Mouse (Mus musculus): ENCODE data around the gene Rnf8.

- no peak for TF ChIP-seq POLR2A (IDR thresholded peaks at IDR 0.05; ENCODE audit: extremely low read depth, insufficient read depth, low read length)
- no peak for TF ChIP-seq CTCF (IDR thresholded peaks at IDR 0.05; ENCODE audit: low read depth, low read length)
These were observed 8.9 kb downstream of the Rnf8 start for GRCm38 (mm10) chr17:29623488-29623887.
